Mouse (Mus musculus): ENCODE data around the gene Shoc2.
"Not testable (repeated sequence)": the region's sequence is repeated elsewhere in the genome, so short reads cannot be mapped to it uniquely, and the experiment has no call there.

Gene Shoc2

GRCm38 (mm10) chr19:53929218-53929617 lies 14.9 kb upstream of the Shoc2 start:
- no peak for DNase-seq (ENCODE audit: low read depth in 1 of 2, low spot score in 2 of 2)

- DNase-seq (ENCODE audit: low read depth in 1 of 2, low spot score in 2 of 2), result no peak
Observed at GRCm38 (mm10) chr19:53933050-53933449, 11.1 kb upstream of the Shoc2 start.

- DNase-seq (ENCODE audit: low read depth in 1 of 2, low spot score in 2 of 2), result no peak
Observed at GRCm38 (mm10) chr19:53934046-53934445, 10.1 kb upstream of the Shoc2 start.

- DNase-seq (ENCODE audit: low read depth in 1 of 2, low spot score in 2 of 2), result no peak
Observed at GRCm38 (mm10) chr19:53939467-53939866, 4.6 kb upstream of the Shoc2 start.

GRCm38 (mm10) chr19:53941139-53941538 lies 3.0 kb upstream of the Shoc2 start:
- DNase-seq (ENCODE audit: low read depth in 1 of 2, low spot score in 2 of 2), result no peak

- no peak for DNase-seq (ENCODE audit: low read depth in 1 of 2, low spot score in 2 of 2)
Observed at GRCm38 (mm10) chr19:53942342-53942741, 1.8 kb upstream of the Shoc2 start.

GRCm38 (mm10) chr19:53944786-53945169 lies 672 bp downstream of the Shoc2 start:
- no peak for DNase-seq (ENCODE audit: low read depth in 1 of 2, low spot score in 2 of 2)

GRCm38 (mm10) chr19:53945171-53946042 lies 1.3 kb downstream of the Shoc2 start:
- peak in 1 of 2 experiments; percentile 8 for DNase-seq (ENCODE audit: low read depth in 1 of 2, low spot score in 2 of 2)

GRCm38 (mm10) chr19:53957513-53957912 lies 13.4 kb downstream of the Shoc2 start:
- no peak for DNase-seq (ENCODE audit: low read depth in 1 of 2, low spot score in 2 of 2)

GRCm38 (mm10) chr19:53962511-53962910 lies 18.4 kb downstream of the Shoc2 start:
- DNase-seq (ENCODE audit: low read depth in 1 of 2, low spot score in 2 of 2), result no peak

- DNase-seq (ENCODE audit: low read depth in 1 of 2, low spot score in 2 of 2), result not testable (repeated sequence)
Observed at GRCm38 (mm10) chr19:53964347-53964746, 20.2 kb downstream of the Shoc2 start.

- DNase-seq (ENCODE audit: low read depth in 1 of 2, low spot score in 2 of 2), result no peak
Observed at GRCm38 (mm10) chr19:53964910-53965633, 21.0 kb downstream of the Shoc2 start.

GRCm38 (mm10) chr19:53969226-53969625 lies 25.1 kb downstream of the Shoc2 start:
- DNase-seq (ENCODE audit: low read depth in 1 of 2, low spot score in 2 of 2), result no peak

GRCm38 (mm10) chr19:53971938-53972337 lies 27.8 kb downstream of the Shoc2 start:
- no peak for DNase-seq (ENCODE audit: low read depth in 1 of 2, low spot score in 2 of 2)

- no peak for DNase-seq (ENCODE audit: low read depth in 1 of 2, low spot score in 2 of 2)
Observed at GRCm38 (mm10) chr19:53973656-53974055, 29.6 kb downstream of the Shoc2 start.

GRCm38 (mm10) chr19:53982041-53982440 lies 37.9 kb downstream of the Shoc2 start:
- no peak for DNase-seq (ENCODE audit: low read depth in 1 of 2, low spot score in 2 of 2)

GRCm38 (mm10) chr19:53983336-53983735 lies 39.2 kb downstream of the Shoc2 start:
- no peak for DNase-seq (ENCODE audit: low read depth in 1 of 2, low spot score in 2 of 2)

- DNase-seq (ENCODE audit: low read depth in 1 of 2, low spot score in 2 of 2), result no peak
Observed at GRCm38 (mm10) chr19:53984628-53985027, 40.5 kb downstream of the Shoc2 start.

- no peak for DNase-seq (ENCODE audit: low read depth in 1 of 2, low spot score in 2 of 2)
Observed at GRCm38 (mm10) chr19:53990538-53990937, 46.4 kb downstream of the Shoc2 start.

GRCm38 (mm10) chr19:53993860-53994259 lies 49.8 kb downstream of the Shoc2 start:
- no peak for DNase-seq (ENCODE audit: low read depth in 1 of 2, low spot score in 2 of 2)

- no peak for DNase-seq (ENCODE audit: low read depth in 1 of 2, low spot score in 2 of 2)
Observed at GRCm38 (mm10) chr19:53994276-53994675, 50.2 kb downstream of the Shoc2 start.

GRCm38 (mm10) chr19:54010973-54011372 lies 66.9 kb downstream of the Shoc2 start:
- DNase-seq (ENCODE audit: low read depth in 1 of 2, low spot score in 2 of 2), result no peak
